Mouse (Mus musculus): Measurements from ENCODE around the gene Arrb1.

Gene Arrb1

GRCm38 (mm10) chr7:99642078-99642477 lies 106.8 kb downstream of the Arrb1 start:
- no peak for DNase-seq

DNA sequence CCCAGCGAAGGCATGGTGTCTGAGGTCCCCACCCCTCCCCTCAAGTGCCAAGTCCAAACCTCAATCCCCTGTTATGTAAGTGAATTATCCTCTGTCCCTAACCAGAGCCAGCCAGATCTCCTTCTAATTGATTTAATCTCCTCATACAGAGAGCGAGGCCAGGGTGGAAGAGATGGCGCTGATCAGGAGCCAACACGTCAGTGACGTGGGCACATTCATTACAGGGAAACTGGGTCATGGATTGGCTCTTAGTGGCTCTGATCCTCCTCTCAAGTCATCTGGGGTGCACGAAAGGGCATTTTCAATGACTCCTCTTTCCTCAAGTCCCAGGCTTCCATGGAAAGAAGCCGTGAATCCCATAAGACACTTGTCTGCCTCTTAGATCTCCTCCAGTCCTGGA lies 109.4 kb downstream of the Arrb1 start:
- DNase-seq = no peak

- DNase-seq = no peak
These were observed 113.4 kb downstream of the Arrb1 start for GRCm38 (mm10) chr7:99648623-99649022.

GRCm38 (mm10) chr7:99649585-99649984 lies 114.3 kb downstream of the Arrb1 start:
- no peak for DNase-seq

DNA sequence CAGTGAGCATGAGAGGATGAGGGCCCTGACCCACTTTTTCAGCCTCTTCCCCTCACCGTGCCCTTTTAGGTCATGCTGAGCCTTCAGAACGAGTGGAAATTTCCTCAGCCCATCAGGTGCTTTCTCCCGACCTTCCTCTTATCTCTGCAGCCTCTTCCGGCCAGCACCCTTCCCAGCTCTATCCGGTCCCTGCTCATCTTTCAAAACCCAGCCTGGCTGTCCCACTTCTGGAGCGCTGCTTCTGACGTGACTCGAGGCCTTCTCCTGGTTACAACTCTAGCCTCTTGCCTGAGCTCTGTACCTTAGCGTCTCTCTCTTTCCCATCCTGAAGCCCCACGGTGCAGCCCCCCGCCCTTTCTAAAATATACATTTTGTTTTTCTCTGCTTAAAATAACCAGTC lies 119.0 kb downstream of the Arrb1 start:
- no peak for DNase-seq
